Mouse (Mus musculus): ENCODE data around the gene Ndufb10. TPM values are rescaled to one million over a fixed set of nuclear protein-coding genes. Genes with fewer than 3 reads are reported as not detected.
A peak's percentile ranks its signal among the peaks of the same experiment; 100 is the strongest.

Ndufb10 gene
- 100 to 1,000 TPM; 156 to 176 TPM for total RNA-seq (2021)

- DNase-seq (ENCODE audit: extremely low spot score in 1 of 2, low spot score in 2 of 2), result peak; percentile 94 to 96
- intact Hi-C loops (cut with DNase I), result no loop called here
Measured at GRCm38 (mm10) chr17:24724184-24724583, at the start of gene Ndufb10. TSS of gene Ndufb10 (minus strand) at chr17:24724478.

- no peak for DNase-seq (ENCODE audit: extremely low spot score in 1 of 2, low spot score in 2 of 2)
- intact Hi-C loops (cut with DNase I), result no loop called here
Measured at GRCm38 (mm10) chr17:24773241-24773640, 49.0 kb upstream of the Ndufb10 start.

- DNase-seq (ENCODE audit: extremely low spot score in 1 of 2, low spot score in 2 of 2), result no peak
- intact Hi-C loops (cut with DNase I), result no loop called here
Measured at GRCm38 (mm10) chr17:24769146-24769545, 44.9 kb upstream of the Ndufb10 start.

GRCm38 (mm10) chr17:24766266-24766875 lies 42.1 kb upstream of the Ndufb10 start:
- no peak for DNase-seq (ENCODE audit: extremely low spot score in 1 of 2, low spot score in 2 of 2)
- intact Hi-C loops (cut with DNase I), result no loop called here

GRCm38 (mm10) chr17:24765016-24765905 lies 41.0 kb upstream of the Ndufb10 start:
- no peak for DNase-seq (ENCODE audit: extremely low spot score in 1 of 2, low spot score in 2 of 2)
- intact Hi-C loops (cut with DNase I), result no loop called here

GRCm38 (mm10) chr17:24761121-24761520 lies 36.8 kb upstream of the Ndufb10 start:
- DNase-seq (ENCODE audit: extremely low spot score in 1 of 2, low spot score in 2 of 2), result no peak
- intact Hi-C loops (cut with DNase I), result no loop called here

GRCm38 (mm10) chr17:24757394-24757793 lies 33.1 kb upstream of the Ndufb10 start:
- intact Hi-C loops (cut with DNase I), result no loop called here
- no peak for DNase-seq (ENCODE audit: extremely low spot score in 1 of 2, low spot score in 2 of 2)

GRCm38 (mm10) chr17:24752415-24753394 lies 28.4 kb upstream of the Ndufb10 start, which contains the start of gene Hs3st6:
TSS of gene Hs3st6 (plus strand) at chr17:24752988.
- DNase-seq (ENCODE audit: extremely low spot score in 1 of 2, low spot score in 2 of 2), result no peak
- intact Hi-C loops (cut with DNase I), result no loop called here

GRCm38 (mm10) chr17:24751528-24751927 lies 27.2 kb upstream of the Ndufb10 start:
- intact Hi-C loops (cut with DNase I), result no loop called here

GRCm38 (mm10) chr17:24746986-24747385 lies 22.7 kb upstream of the Ndufb10 start:
- intact Hi-C loops (cut with DNase I), result no loop called here

More at GRCm38 (mm10) chr17:24751528-24751927, 27.2 kb upstream of the Ndufb10 start:
- no peak for DNase-seq (ENCODE audit: extremely low spot score in 1 of 2, low spot score in 2 of 2)

GRCm38 (mm10) chr17:24745526-24746497 lies 21.5 kb upstream of the Ndufb10 start:
- intact Hi-C loops (cut with DNase I), result loop anchor here (2.0 kb wide), 1 partner anchor 71 kb away; no protein-coding TSS in a partner anchor
- DNase-seq (ENCODE audit: extremely low spot score in 1 of 2, low spot score in 2 of 2), result peak; percentile 79 to 85

More at GRCm38 (mm10) chr17:24746986-24747385, 22.7 kb upstream of the Ndufb10 start:
- DNase-seq (ENCODE audit: extremely low spot score in 1 of 2, low spot score in 2 of 2), result no peak

GRCm38 (mm10) chr17:24744381-24744780 lies 20.1 kb upstream of the Ndufb10 start:
- intact Hi-C loops (cut with DNase I), result loop anchor here (2.0 kb wide), 1 partner anchor 72 kb away; no protein-coding TSS in a partner anchor
- no peak for DNase-seq (ENCODE audit: extremely low spot score in 1 of 2, low spot score in 2 of 2)

GRCm38 (mm10) chr17:24743896-24744295 lies 19.6 kb upstream of the Ndufb10 start:
- no peak for DNase-seq (ENCODE audit: extremely low spot score in 1 of 2, low spot score in 2 of 2)
- intact Hi-C loops (cut with DNase I), result loop anchor here (2.0 kb wide), 1 partner anchor 73 kb away; no protein-coding TSS in a partner anchor

GRCm38 (mm10) chr17:24742307-24742706 lies 18.0 kb upstream of the Ndufb10 start:
- intact Hi-C loops (cut with DNase I), result no loop called here
- no peak for DNase-seq (ENCODE audit: extremely low spot score in 1 of 2, low spot score in 2 of 2)

GRCm38 (mm10) chr17:24739926-24740325 lies 15.6 kb upstream of the Ndufb10 start:
- intact Hi-C loops (cut with DNase I), result loop anchor here (5.0 kb wide), 1 partner anchor 142 kb away; no protein-coding TSS in a partner anchor

GRCm38 (mm10) chr17:24738238-24738637 lies 14.0 kb upstream of the Ndufb10 start:
- no peak for DNase-seq (ENCODE audit: extremely low spot score in 1 of 2, low spot score in 2 of 2)
- intact Hi-C loops (cut with DNase I), result loop anchor here (5.0 kb wide), 1 partner anchor 144 kb away; no protein-coding TSS in a partner anchor

More at GRCm38 (mm10) chr17:24739926-24740325, 15.6 kb upstream of the Ndufb10 start:
- DNase-seq (ENCODE audit: extremely low spot score in 1 of 2, low spot score in 2 of 2), result no peak

- DNase-seq (ENCODE audit: extremely low spot score in 1 of 2, low spot score in 2 of 2), result no peak
- intact Hi-C loops (cut with DNase I), result loop anchor here (5.0 kb wide), 1 partner anchor 145 kb away; no protein-coding TSS in a partner anchor
Measured at GRCm38 (mm10) chr17:24737135-24737810, 13.0 kb upstream of the Ndufb10 start.
